Mouse (Mus musculus): ENCODE measurements around the gene Gm6169. TPM values are rescaled to one million over a fixed set of nuclear protein-coding genes. Genes with fewer than 3 reads are reported as not detected.
"Not testable (repeated sequence)": the region's sequence is repeated elsewhere in the genome, so short reads cannot be mapped to it uniquely, and the experiment has no call there.

Gm6169 gene
- polyA plus RNA-seq (2015; fragmentation: Nextera tagmentation; extraction: Ambion mirVana) = 4.4 and 4.7 TPM in 2 replicates

DNA sequence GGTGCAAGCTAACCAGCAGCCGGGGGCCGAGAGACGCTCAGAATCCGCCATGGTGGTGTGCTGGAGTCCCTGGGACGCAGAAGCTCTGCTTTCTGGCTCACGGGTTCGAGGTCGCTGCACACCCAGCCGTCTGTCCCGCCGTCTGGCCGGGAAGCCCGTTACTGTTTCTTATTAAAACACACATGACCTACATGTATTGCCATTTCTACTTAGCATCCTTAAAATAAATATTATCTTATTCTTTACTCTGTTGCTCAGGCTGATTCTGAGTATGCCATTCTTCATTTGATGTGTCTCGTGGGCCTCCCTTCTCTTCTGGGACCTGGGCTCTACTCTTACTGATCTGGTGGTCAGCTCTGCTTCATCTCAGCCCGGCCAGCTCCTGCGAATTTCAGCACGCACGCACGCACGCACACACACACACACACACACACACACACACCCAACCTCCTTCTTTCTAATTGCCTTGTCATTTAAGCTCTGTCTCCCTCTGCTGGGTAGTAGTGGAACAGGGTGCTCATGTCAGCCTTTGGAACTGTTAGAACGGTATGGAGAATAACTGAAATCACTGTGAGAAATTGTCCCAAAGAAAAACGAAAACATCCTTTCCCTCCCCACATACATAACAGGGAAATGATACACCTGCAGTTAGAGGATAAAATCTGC is at the start of gene Gm6169:
Gene Gm6169, minus strand, starts transcription at position 51 of the 666 bp plus-strand sequence.
- Histone ChIP-seq H3K9me3 (ENCODE audit: control insufficient read depth, low read length) (no peaks in the 10 kb centered on the region), H3K36me3 (ENCODE audit: control insufficient read depth, insufficient read depth, low read length) (no peaks in the 10 kb centered on the region), H3K4me3 (ENCODE audit: low read length) (no peak within 1 kb of the TSS), H3K9ac (ENCODE audit: low read length) (no peak within 1 kb of the TSS), H3K4me1 (replicated peaks; ENCODE audit: control insufficient read depth, insufficient read depth, low read length) (no peaks in the 10 kb centered on the region), H3K27me3 (ENCODE audit: control insufficient read depth, insufficient read depth, low read depth, low read length) (no peaks in the 10 kb centered on the region), H3K27ac (ENCODE audit: low read length) (no peak within 1 kb of the TSS), H3K4me2 (ENCODE audit: low read depth, low read length) (no peak within 1 kb of the TSS)
- WGBS = 73% methylated on average over 21 of the region's 22 CpGs
- ATAC-seq (ENCODE audit: low read depth) = no peak

DNA sequence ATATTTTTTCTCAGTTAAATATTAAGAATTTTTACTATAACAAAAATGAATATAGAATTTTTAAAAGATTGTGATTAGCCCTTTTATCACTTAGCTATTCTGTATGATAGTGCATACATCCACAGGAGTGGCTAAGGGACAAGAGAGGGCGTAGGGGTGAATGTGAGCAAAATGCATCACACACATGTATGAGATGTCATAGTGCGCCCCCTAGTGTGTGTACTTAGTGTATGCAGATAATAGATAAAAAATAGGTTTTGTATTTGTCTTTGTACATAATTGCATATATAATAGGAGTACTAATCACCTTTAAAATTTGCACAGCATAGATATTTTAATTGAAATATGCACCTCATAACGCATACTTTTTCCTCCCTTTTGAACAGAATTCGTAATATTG is 46.8 kb upstream of the Gm6169 start:
- Histone ChIP-seq H3K4me3 (ENCODE audit: low read length) (no peak overlapping the region), H3K36me3 (ENCODE audit: control insufficient read depth, insufficient read depth, low read length) (peaks cover 36% of the 10 kb centered on the region), H3K4me2 (ENCODE audit: low read depth, low read length) (no peak overlapping the region), H3K27me3 (ENCODE audit: control insufficient read depth, insufficient read depth, low read depth, low read length) (no peaks in the 10 kb centered on the region), H3K27ac (ENCODE audit: low read length) (no peak overlapping the region), H3K4me1 (replicated peaks; ENCODE audit: control insufficient read depth, insufficient read depth, low read length) (no peaks in the 10 kb centered on the region), H3K9me3 (ENCODE audit: control insufficient read depth, low read length) (no peaks in the 10 kb centered on the region), H3K9ac (ENCODE audit: low read length) (no peak overlapping the region)
- no peak for ATAC-seq (ENCODE audit: low read depth)
- 57% methylated on average over 4 of the region's 4 CpGs for WGBS

DNA sequence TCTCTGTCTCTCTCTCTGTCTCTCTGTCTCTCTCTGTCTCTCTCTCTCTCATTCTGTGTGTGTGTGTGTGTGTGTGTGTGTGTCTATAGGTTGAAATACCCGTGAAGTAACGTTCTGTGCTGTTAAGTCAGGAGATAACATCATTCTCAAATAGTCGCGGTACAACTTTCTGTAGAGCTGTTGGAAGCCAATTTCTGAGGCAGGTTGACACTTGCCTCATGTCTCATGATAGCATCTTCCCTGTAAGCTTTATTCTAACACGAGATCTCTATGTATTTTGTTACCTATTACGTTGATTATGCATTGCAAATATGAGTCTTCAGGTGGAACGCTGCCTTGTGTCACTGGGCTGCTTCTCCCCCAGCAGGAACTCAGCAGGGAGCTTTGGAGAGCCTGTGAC is 43.3 kb upstream of the Gm6169 start:
- no peaks in the 10 kb centered on the region for H3K9me3 ChIP-seq (ENCODE audit: control insufficient read depth, low read length)
- peaks cover 19% of the 10 kb centered on the region for H3K36me3 ChIP-seq (ENCODE audit: control insufficient read depth, insufficient read depth, low read length)
- H3K27me3 ChIP-seq (ENCODE audit: control insufficient read depth, insufficient read depth, low read depth, low read length) = no peaks in the 10 kb centered on the region
- no peak for ATAC-seq (ENCODE audit: low read depth)
- 0 out of 2 replicates have a peak, but pooled peaks cover 3% of the 10 kb centered on the region for H3K4me1 ChIP-seq (replicated peaks; ENCODE audit: control insufficient read depth, insufficient read depth, low read length)
- no peak overlapping the region for H3K27ac ChIP-seq (ENCODE audit: low read length)
- WGBS = 83% methylated on average over 7 of the region's 7 CpGs
- no peak overlapping the region for H3K9ac ChIP-seq (ENCODE audit: low read length)
- H3K4me2 ChIP-seq (ENCODE audit: low read depth, low read length) = no peak overlapping the region
- no peak overlapping the region for H3K4me3 ChIP-seq (ENCODE audit: low read length)

DNA sequence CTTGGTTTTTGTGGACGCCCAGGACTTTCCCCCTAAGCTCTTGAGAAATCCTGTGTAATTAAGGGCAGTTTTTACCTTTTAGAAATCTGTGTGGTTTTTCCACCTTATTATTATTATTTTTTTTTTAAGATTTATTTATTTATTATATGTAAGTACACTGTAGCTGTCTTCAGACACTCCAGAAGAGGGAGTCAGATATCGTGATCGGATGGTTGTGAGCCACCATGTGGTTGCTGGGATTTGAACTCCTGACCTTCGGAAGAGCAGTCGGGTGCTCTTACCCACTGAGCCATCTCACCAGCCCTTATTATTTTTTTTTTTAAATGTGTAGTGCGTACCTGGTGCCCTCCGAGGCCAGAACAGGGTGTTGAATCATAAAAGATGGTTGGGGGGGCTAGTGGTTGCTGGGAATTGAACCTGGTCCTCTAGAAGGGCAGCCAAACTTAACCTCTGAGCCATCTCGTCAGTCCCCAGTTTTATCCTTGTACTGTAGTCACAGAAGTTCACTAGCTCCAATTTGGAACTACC is 39.4 kb upstream of the Gm6169 start:
- not testable (repeated sequence) for ATAC-seq (ENCODE audit: low read depth); H3K27ac ChIP-seq (ENCODE audit: low read length); H3K9me3 ChIP-seq (ENCODE audit: control insufficient read depth, low read length); H3K4me1 ChIP-seq (replicated peaks; ENCODE audit: control insufficient read depth, insufficient read depth, low read length); H3K27me3 ChIP-seq (ENCODE audit: control insufficient read depth, insufficient read depth, low read depth, low read length)
- 31% methylated on average over 8 of the region's 8 CpGs for WGBS
- peaks cover 11% of the 10 kb centered on the region for H3K36me3 ChIP-seq (ENCODE audit: control insufficient read depth, insufficient read depth, low read length)
- H3K9ac ChIP-seq (ENCODE audit: low read length) = peak overlapping the region; percentile 82
- peak overlapping the region; percentile 69 for H3K4me3 ChIP-seq (ENCODE audit: low read length)
- H3K4me2 ChIP-seq (ENCODE audit: low read depth, low read length) = peak overlapping the region; percentile 59

DNA sequence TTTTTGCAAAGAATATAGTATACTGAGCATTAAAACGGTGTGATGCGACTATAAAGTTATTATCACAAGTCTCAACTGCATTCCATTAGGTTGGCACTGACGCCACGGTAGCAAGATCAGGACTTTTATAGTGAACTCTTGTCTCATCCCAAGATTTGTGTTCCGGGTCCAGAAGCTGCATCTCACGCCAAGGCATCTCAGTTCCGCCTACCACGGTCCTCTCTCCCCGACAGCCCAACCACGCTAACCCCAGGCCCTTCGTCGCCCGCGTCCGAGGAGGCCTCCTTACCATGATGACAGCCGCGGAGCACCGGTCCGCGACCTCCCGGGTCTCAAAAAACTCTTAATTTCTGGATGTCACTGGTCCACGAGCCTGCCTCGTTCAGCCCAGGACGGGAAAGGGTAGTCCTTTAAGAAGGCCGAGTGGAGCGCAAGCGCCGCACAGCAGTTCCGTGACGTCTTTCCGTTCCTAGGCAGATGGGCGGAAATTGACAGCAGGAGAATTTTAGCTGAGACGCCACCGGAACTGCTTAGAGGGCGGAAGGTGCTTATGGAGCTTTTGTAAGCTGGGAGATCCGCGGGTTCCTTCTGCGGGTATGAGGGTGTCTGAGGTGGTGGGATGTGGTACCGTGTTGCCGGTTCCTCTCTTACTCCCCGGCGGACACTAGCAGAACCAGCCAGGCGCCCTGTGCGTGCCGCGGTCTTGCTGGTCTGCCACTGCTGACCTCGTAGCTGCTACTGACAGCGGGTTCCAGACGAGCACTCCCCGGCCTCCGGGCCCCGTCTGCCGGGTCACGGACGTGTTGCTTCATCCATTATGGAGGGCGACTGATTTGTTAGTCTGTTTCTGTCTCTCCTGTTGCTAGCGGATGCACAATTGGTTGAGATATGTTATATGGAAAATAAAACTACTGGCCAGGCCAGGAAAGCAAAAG is 38.7 kb upstream of the Gm6169 start, which contains the start of the genes Gfm2 and Nsa2:
Gene Gfm2, plus strand, starts transcription at position 472 of the 935 bp plus-strand sequence.
Gene Nsa2, minus strand, starts transcription at position 472 of the 935 bp plus-strand sequence.
- WGBS = under 1% methylated on average over 57 of the region's 57 CpGs
- peaks cover 12% of the 10 kb centered on the region for H3K36me3 ChIP-seq (ENCODE audit: control insufficient read depth, insufficient read depth, low read length)
- H3K27me3 ChIP-seq (ENCODE audit: control insufficient read depth, insufficient read depth, low read depth, low read length) = no peaks in the 10 kb centered on the region
- H3K27ac ChIP-seq (ENCODE audit: low read length) = peak within 1 kb of the TSS; percentile 90
- H3K4me2 ChIP-seq (ENCODE audit: low read depth, low read length) = peak within 1 kb of the TSS; percentile 81
- H3K9me3 ChIP-seq (ENCODE audit: control insufficient read depth, low read length) = no peaks in the 10 kb centered on the region
- ATAC-seq (ENCODE audit: low read depth) = peak; percentile 98
- 0 out of 2 replicates have a peak, but pooled peaks cover 3% of the 10 kb centered on the region for H3K4me1 ChIP-seq (replicated peaks; ENCODE audit: control insufficient read depth, insufficient read depth, low read length)
- peak within 1 kb of the TSS; percentile 82 for H3K9ac ChIP-seq (ENCODE audit: low read length)
- peak within 1 kb of the TSS; percentile 69 for H3K4me3 ChIP-seq (ENCODE audit: low read length)

DNA sequence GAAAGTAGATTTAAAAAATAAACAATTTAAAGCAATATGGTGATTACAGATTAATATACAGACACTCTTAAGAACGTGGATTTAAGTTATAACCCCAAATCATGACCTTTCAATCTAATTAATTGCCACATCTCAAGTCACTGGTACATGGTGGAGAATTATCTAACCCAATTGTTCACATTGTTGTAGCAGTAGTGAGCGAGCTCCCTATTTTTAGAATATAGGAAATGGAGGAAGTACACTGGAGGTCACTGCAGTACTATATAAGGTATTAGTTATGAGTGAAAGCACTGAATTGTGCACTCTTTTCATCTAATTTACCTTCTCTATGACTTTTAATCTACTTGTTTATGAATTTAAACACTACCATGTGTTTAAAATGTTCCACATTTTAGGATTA is 31.4 kb upstream of the Gm6169 start:
- H3K4me3 ChIP-seq (ENCODE audit: low read length); H3K27ac ChIP-seq (ENCODE audit: low read length); ATAC-seq (ENCODE audit: low read depth); H3K4me1 ChIP-seq (replicated peaks; ENCODE audit: control insufficient read depth, insufficient read depth, low read length); H3K9me3 ChIP-seq (ENCODE audit: control insufficient read depth, low read length); H3K27me3 ChIP-seq (ENCODE audit: control insufficient read depth, insufficient read depth, low read depth, low read length); H3K9ac ChIP-seq (ENCODE audit: low read length); H3K4me2 ChIP-seq (ENCODE audit: low read depth, low read length): not testable (repeated sequence)
- peaks cover 18% of the 10 kb centered on the region for H3K36me3 ChIP-seq (ENCODE audit: control insufficient read depth, insufficient read depth, low read length)
- WGBS = no CpG with 5 or more reads among the region's 2 CpGs

DNA sequence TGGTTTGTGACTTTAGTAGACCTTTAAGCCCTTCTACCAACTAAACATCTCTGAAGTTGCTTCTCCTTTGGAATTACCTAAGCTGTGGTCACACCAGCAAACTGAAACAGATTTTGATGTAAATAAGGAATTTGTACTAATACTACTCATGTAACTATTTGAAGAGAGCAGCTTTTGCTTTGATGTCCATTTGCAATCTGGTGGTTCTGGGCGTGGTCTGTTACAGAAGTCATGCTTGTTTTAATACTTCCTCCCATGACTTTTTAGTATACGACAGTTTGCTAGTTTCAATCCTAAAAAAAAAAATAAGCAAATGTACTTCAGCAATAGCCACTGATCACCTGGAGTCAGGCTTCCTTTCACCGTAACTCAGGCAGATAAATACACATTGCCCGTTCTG is 30.6 kb upstream of the Gm6169 start:
- not testable (repeated sequence) for H3K4me3 ChIP-seq (ENCODE audit: low read length); H3K27ac ChIP-seq (ENCODE audit: low read length); ATAC-seq (ENCODE audit: low read depth); H3K9ac ChIP-seq (ENCODE audit: low read length); H3K9me3 ChIP-seq (ENCODE audit: control insufficient read depth, low read length); H3K4me2 ChIP-seq (ENCODE audit: low read depth, low read length); H3K4me1 ChIP-seq (replicated peaks; ENCODE audit: control insufficient read depth, insufficient read depth, low read length); H3K27me3 ChIP-seq (ENCODE audit: control insufficient read depth, insufficient read depth, low read depth, low read length)
- 89% methylated on average over 2 of the region's 4 CpGs for WGBS
- peaks cover 15% of the 10 kb centered on the region for H3K36me3 ChIP-seq (ENCODE audit: control insufficient read depth, insufficient read depth, low read length)

DNA sequence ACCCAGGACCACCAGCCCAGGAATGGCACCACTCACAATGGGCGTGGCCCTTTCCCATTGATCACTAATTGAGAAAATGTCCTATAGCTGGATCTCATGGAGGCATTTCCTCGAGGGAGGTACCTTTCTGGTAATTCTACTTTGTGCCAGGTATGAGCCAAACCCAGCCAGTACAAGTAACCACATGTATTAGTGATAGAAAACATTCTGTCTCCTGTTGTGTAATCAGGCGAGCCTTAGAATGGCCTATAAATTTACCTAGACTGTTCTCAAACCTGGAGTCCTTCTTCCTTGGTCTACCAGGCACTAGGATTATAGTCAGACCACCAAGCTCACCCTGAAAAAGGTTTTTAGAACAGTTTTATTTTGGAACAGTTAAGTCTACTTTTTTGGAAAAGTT is 22.3 kb upstream of the Gm6169 start:
- Histone ChIP-seq H3K36me3 (ENCODE audit: control insufficient read depth, insufficient read depth, low read length) (no peaks in the 10 kb centered on the region), H3K9me3 (ENCODE audit: control insufficient read depth, low read length) (no peaks in the 10 kb centered on the region), H3K4me1 (replicated peaks; ENCODE audit: control insufficient read depth, insufficient read depth, low read length) (no peaks in the 10 kb centered on the region), H3K4me2 (ENCODE audit: low read depth, low read length) (no peak overlapping the region), H3K27ac (ENCODE audit: low read length) (no peak overlapping the region), H3K4me3 (ENCODE audit: low read length) (no peak overlapping the region), H3K27me3 (ENCODE audit: control insufficient read depth, insufficient read depth, low read depth, low read length) (no peaks in the 10 kb centered on the region), H3K9ac (ENCODE audit: low read length) (no peak overlapping the region)
- WGBS = 64% methylated on average over 3 of the region's 3 CpGs
- ATAC-seq (ENCODE audit: low read depth) = no peak

DNA sequence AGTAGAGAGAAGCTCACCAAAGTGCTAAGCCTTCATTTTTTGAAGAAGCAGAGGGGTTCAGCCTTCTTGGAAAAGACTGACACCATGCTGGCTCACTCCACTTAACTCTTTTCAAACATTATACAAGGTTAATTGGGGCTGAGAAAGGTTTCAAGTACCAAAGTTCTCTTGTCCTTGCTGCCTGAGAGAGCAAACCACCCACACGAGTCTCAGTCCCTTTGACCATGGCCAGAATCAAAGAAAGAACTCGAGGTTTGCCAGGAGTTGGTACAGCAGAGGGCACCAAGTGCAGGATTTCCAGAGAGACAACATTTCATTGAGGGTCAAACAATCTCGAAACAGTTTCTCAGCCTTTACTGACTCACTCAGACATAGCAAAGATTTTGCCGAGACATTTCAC is 10.0 kb upstream of the Gm6169 start:
- no peak overlapping the region for H3K4me3 ChIP-seq (ENCODE audit: low read length)
- H3K27me3 ChIP-seq (ENCODE audit: control insufficient read depth, insufficient read depth, low read depth, low read length) = no peaks in the 10 kb centered on the region
- H3K4me1 ChIP-seq (replicated peaks; ENCODE audit: control insufficient read depth, insufficient read depth, low read length) = no peaks in the 10 kb centered on the region
- H3K27ac ChIP-seq (ENCODE audit: low read length) = no peak overlapping the region
- H3K36me3 ChIP-seq (ENCODE audit: control insufficient read depth, insufficient read depth, low read length) = no peaks in the 10 kb centered on the region
- ATAC-seq (ENCODE audit: low read depth) = no peak
- no peaks in the 10 kb centered on the region for H3K9me3 ChIP-seq (ENCODE audit: control insufficient read depth, low read length)
- no peak overlapping the region for H3K9ac ChIP-seq (ENCODE audit: low read length)
- H3K4me2 ChIP-seq (ENCODE audit: low read depth, low read length) = no peak overlapping the region
- WGBS = 69% methylated on average over 4 of the region's 4 CpGs
